Comparison of ENCODE assay signal across 27 mouse cellular contexts in genomic region chr16:26732566-26732965, GRCm38 (mm10).
DNase-seq lines count a peak whose midpoint lies in the region; ATAC-seq and TF ChIP-seq lines count a peak whose summit lies in the region.
"Had no signal": no experiment of that assay in that cellular context is flagged by ENCODE, and none has a peak within 500 bp of the region (broad histone marks: within the 10 kb centered on the region; RNA-seq: fewer than 3 reads in every experiment).

No protein-coding gene starts in this region.

- no peak for TF ChIP-seq CTCF in brain, embryonic 14.5 days (IDR thresholded peaks at IDR 0.05; ENCODE audit: borderline replicate concordance, extremely low read depth, insufficient read depth, insufficient read length)

- no peaks in the 10 kb centered on the region for H3K9me3 ChIP-seq in hindbrain, embryonic 11.5 days (ENCODE audit: control insufficient read depth, low read length)
- no peaks in the 10 kb centered on the region for H3K9me3 ChIP-seq in hindbrain, embryonic 10.5 days
- H3K9me3 ChIP-seq in hindbrain, embryonic 15.5 days: no peaks in the 10 kb centered on the region
- no peaks in the 10 kb centered on the region for H3K9me3 ChIP-seq in hindbrain, embryonic 16.5 days (ENCODE audit: control insufficient read depth, low read length)
- no peaks in the 10 kb centered on the region for H3K9me3 ChIP-seq in midbrain, embryonic 14.5 days (ENCODE audit: control insufficient read depth, low read length)
- H3K9me3 ChIP-seq in midbrain, embryonic 10.5 days (replicated peaks): no peaks in the 10 kb centered on the region
- H3K9me3 ChIP-seq: embryonic facial prominence, embryonic 12.5 days; embryonic facial prominence, embryonic 15.5 days; forebrain, embryonic 15.5 days; G1E had no signal

- H3K4me1 ChIP-seq in hindbrain, embryonic 11.5 days (replicated peaks; ENCODE audit: control insufficient read depth, insufficient read depth, low read length): no peaks in the 10 kb centered on the region
- H3K4me1 ChIP-seq in hindbrain, embryonic 10.5 days (replicated peaks): no peaks in the 10 kb centered on the region; the same call in 1 of the 2 replicates
- 0 out of 2 replicates have a peak, but pooled peaks cover 3% of the 10 kb centered on the region for H3K4me1 ChIP-seq in hindbrain, embryonic 15.5 days (replicated peaks)
- H3K4me1 ChIP-seq in hindbrain, embryonic 16.5 days (ENCODE audit: control insufficient read depth, insufficient read depth, low read depth, low read length): no peaks in the 10 kb centered on the region
- H3K4me1 ChIP-seq in midbrain, embryonic 14.5 days (ENCODE audit: control insufficient read depth, insufficient read depth, low read length): peaks cover 4% of the 10 kb centered on the region
- H3K4me1 ChIP-seq in midbrain, embryonic 10.5 days: no peaks in the 10 kb centered on the region
- H3K4me1 ChIP-seq: embryonic facial prominence, embryonic 12.5 days; embryonic facial prominence, embryonic 15.5 days; forebrain, embryonic 15.5 days had no signal

- no peaks in the 10 kb centered on the region for H3K27me3 ChIP-seq in hindbrain, embryonic 11.5 days (ENCODE audit: control insufficient read depth, insufficient read depth, low read length)
- H3K27me3 ChIP-seq in hindbrain, embryonic 10.5 days (ENCODE audit: insufficient read depth, poor library complexity, severe bottlenecking): no peaks in the 10 kb centered on the region
- no peaks in the 10 kb centered on the region for H3K27me3 ChIP-seq in hindbrain, embryonic 15.5 days
- H3K27me3 ChIP-seq in hindbrain, embryonic 16.5 days (replicated peaks; ENCODE audit: control insufficient read depth, insufficient read depth, low read length): no peaks in the 10 kb centered on the region
- no peaks in the 10 kb centered on the region for H3K27me3 ChIP-seq in midbrain, embryonic 14.5 days (ENCODE audit: control insufficient read depth, insufficient read depth, low read length)
- no peaks in the 10 kb centered on the region for H3K27me3 ChIP-seq in midbrain, embryonic 10.5 days (ENCODE audit: low read depth, poor library complexity, severe bottlenecking)
- H3K27me3 ChIP-seq: CH12.LX; embryonic facial prominence, embryonic 12.5 days; embryonic facial prominence, embryonic 15.5 days; forebrain, embryonic 15.5 days had no signal

- TF ChIP-seq POLR2A in brain, embryonic 14.5 days (IDR thresholded peaks at IDR 0.05; ENCODE audit: borderline replicate concordance, extremely low read depth, insufficient read depth, insufficient read length, poor library complexity, severe bottlenecking): no peak

- 53% methylated on average over 3 of the region's 3 CpGs for WGBS in hindbrain, embryonic 11.5 days
- WGBS in hindbrain, embryonic 10.5 days: 56% methylated on average over 3 of the region's 3 CpGs
- 35% methylated on average over 3 of the region's 3 CpGs for WGBS in hindbrain, embryonic 15.5 days
- 34% methylated on average over 3 of the region's 3 CpGs for WGBS in hindbrain, embryonic 16.5 days
- WGBS in midbrain, embryonic 14.5 days: 40% methylated on average over 3 of the region's 3 CpGs
- WGBS in midbrain, embryonic 10.5 days: 75% methylated on average over 3 of the region's 3 CpGs

- no peak for DNase-seq in hindbrain, embryonic 11.5 days (ENCODE audit: low spot score)
- no peak for DNase-seq in hindbrain, embryonic 10.5 days (ENCODE audit: low spot score)
- peak; percentile 41 for DNase-seq in midbrain, embryonic 14.5 days
- no peak for DNase-seq in midbrain, embryonic 10.5 days (ENCODE audit: low spot score)
- DNase-seq in brain, embryonic 14.5 days (ENCODE audit: low read depth): peak; percentile 40
- DNase-seq in frontal cortex, postnatal 10 days (ENCODE audit: low spot score in 2 of 2): no peak
- DNase-seq: adrenal gland, postnatal 10 days; adrenal gland, postnatal 36 days; B cell, adult 2 months; cerebellum, adult 11 months; cerebellum, adult 2 months; cerebellum, adult 9-11 months; cerebellum, postnatal 25 days; gastrocnemius, adult 2 months; gastrocnemius, postnatal 14 days; heart, adult 11 months had no signal

- H3K4me3 ChIP-seq in hindbrain, embryonic 11.5 days (ENCODE audit: low read depth, low read length): no peak overlapping the region
- H3K4me3 ChIP-seq in hindbrain, embryonic 10.5 days: no peak overlapping the region
- H3K4me3 ChIP-seq in hindbrain, embryonic 15.5 days: no peak overlapping the region
- H3K4me3 ChIP-seq in hindbrain, embryonic 16.5 days (ENCODE audit: low read length): no peak overlapping the region
- H3K4me3 ChIP-seq in midbrain, embryonic 14.5 days (replicated peaks; ENCODE audit: low read depth, low read length): no peak overlapping the region
- no peak overlapping the region for H3K4me3 ChIP-seq in midbrain, embryonic 10.5 days
- H3K4me3 ChIP-seq: embryonic facial prominence, embryonic 12.5 days; embryonic facial prominence, embryonic 15.5 days; forebrain, embryonic 15.5 days; gastrocnemius, adult 2 months had no signal

- 0 out of 2 replicates have a peak, but pooled peaks have one; percentile 40 for ATAC-seq in hindbrain, embryonic 11.5 days (ENCODE audit: low FRiP score)
- no peak for ATAC-seq in hindbrain, embryonic 15.5 days (ENCODE audit: low FRiP score, low read depth)
- no peak for ATAC-seq in hindbrain, embryonic 16.5 days
- peak; percentile 37; the same call in 1 of the 2 replicates for ATAC-seq in midbrain, embryonic 14.5 days (ENCODE audit: low FRiP score, low TSS enrichment)
- ATAC-seq: forebrain, embryonic 15.5 days; inflammation-experienced regulatory T-cells, adult 6 months; intestine, embryonic 16.5 days; Patski had no signal

- no peaks in the 10 kb centered on the region for H3K36me3 ChIP-seq in hindbrain, embryonic 11.5 days (ENCODE audit: control insufficient read depth, insufficient read depth, low read length)
- H3K36me3 ChIP-seq in hindbrain, embryonic 10.5 days: no peaks in the 10 kb centered on the region
- H3K36me3 ChIP-seq in hindbrain, embryonic 15.5 days: no peaks in the 10 kb centered on the region
- H3K36me3 ChIP-seq in hindbrain, embryonic 16.5 days (ENCODE audit: control insufficient read depth, insufficient read depth, low read length): no peaks in the 10 kb centered on the region
- H3K36me3 ChIP-seq in midbrain, embryonic 14.5 days (ENCODE audit: control insufficient read depth, insufficient read depth, low read length): no peaks in the 10 kb centered on the region
- no peaks in the 10 kb centered on the region for H3K36me3 ChIP-seq in midbrain, embryonic 10.5 days
- H3K36me3 ChIP-seq: embryonic facial prominence, embryonic 12.5 days; embryonic facial prominence, embryonic 15.5 days; forebrain, embryonic 15.5 days; G1E had no signal

- H3K4me2 ChIP-seq in hindbrain, embryonic 11.5 days (replicated peaks; ENCODE audit: low read depth, low read length): no peak overlapping the region
- no peak overlapping the region for H3K4me2 ChIP-seq in hindbrain, embryonic 15.5 days
- no peak overlapping the region for H3K4me2 ChIP-seq in hindbrain, embryonic 16.5 days (ENCODE audit: low read length)
- no peak overlapping the region for H3K4me2 ChIP-seq in midbrain, embryonic 14.5 days (ENCODE audit: low read length)
- H3K4me2 ChIP-seq: embryonic facial prominence, embryonic 12.5 days; embryonic facial prominence, embryonic 15.5 days; forebrain, embryonic 15.5 days; heart, embryonic 11.5 days had no signal

- H3K27ac ChIP-seq in hindbrain, embryonic 11.5 days (ENCODE audit: low read depth, low read length): no peak overlapping the region
- H3K27ac ChIP-seq in hindbrain, embryonic 10.5 days: no peak overlapping the region
- H3K27ac ChIP-seq in hindbrain, embryonic 15.5 days (replicated peaks): 0 out of 2 replicates have a peak overlapping the region, but pooled peaks have one; percentile 20
- no peak overlapping the region for H3K27ac ChIP-seq in hindbrain, embryonic 16.5 days (ENCODE audit: low read depth, low read length)
- no peak overlapping the region for H3K27ac ChIP-seq in midbrain, embryonic 14.5 days (replicated peaks; ENCODE audit: low read depth, low read length)
- no peak overlapping the region for H3K27ac ChIP-seq in midbrain, embryonic 10.5 days (replicated peaks)
- H3K27ac ChIP-seq: embryonic facial prominence, embryonic 12.5 days; embryonic facial prominence, embryonic 15.5 days; forebrain, embryonic 15.5 days; gastrocnemius, adult 2 months had no signal

- no peak overlapping the region for H3K9ac ChIP-seq in hindbrain, embryonic 11.5 days (ENCODE audit: low read depth, low read length)
- no peak overlapping the region for H3K9ac ChIP-seq in hindbrain, embryonic 15.5 days
- no peak overlapping the region for H3K9ac ChIP-seq in hindbrain, embryonic 16.5 days (ENCODE audit: low read depth, low read length)
- H3K9ac ChIP-seq in midbrain, embryonic 14.5 days (replicated peaks; ENCODE audit: low read length): no peak overlapping the region
- H3K9ac ChIP-seq: embryonic facial prominence, embryonic 12.5 days; embryonic facial prominence, embryonic 15.5 days; forebrain, embryonic 15.5 days had no signal

Comparison
In these comparisons a context has a peak if more than half of its experiments do, and no peak if none do; other contexts are left out.
1. ATAC-seq: peak in hindbrain, embryonic 11.5 days (single experiment) and midbrain, embryonic 14.5 days (single experiment); none in hindbrain, embryonic 15.5 days (single experiment) and hindbrain, embryonic 16.5 days (single experiment).
2. DNase-seq: peak in midbrain, embryonic 14.5 days (single experiment) and brain, embryonic 14.5 days (single experiment); none in hindbrain, embryonic 11.5 days (single experiment), hindbrain, embryonic 10.5 days (single experiment), midbrain, embryonic 10.5 days (single experiment) and frontal cortex, postnatal 10 days (0 of 2).